Mouse (Mus musculus): ENCODE data around the gene Tmcc3. TPM values are rescaled to one million over a fixed set of nuclear protein-coding genes. Genes with fewer than 3 reads are reported as not detected.

Tmcc3 gene
- polyA plus RNA-seq, 1 experiment = 20.7 TPM

DNA sequence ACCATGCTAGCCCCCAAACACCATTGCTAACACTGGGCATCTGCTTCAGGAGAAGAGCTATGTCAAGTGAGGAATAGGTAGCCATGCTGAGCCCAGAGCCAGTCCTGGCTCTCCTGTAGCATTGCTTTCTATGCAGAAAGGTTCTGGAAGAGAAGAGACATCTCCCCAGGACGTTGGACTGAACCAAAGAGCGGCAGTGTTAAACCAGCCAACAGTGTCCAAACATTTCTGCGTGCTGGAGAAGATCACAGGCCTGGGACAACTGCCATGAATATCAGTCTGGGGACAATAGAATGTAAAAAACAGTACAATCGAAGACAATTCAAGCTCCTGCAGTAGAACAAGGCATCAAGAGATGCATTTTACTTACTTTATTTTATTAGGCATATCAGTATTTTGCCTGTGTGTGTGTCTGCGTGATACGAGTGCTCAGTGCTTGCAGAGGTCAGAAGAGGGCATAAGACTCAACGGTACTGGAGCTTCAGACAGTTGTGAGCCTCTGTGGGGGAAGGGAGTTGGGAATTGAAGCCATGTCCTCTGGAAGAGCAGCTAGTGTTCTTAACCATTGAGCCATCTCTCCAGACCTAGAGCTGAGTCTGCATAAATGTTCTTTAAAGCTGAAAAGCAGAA lies 134.7 kb downstream of the Tmcc3 start:
- Histone ChIP-seq H3K27ac (replicated peaks; ENCODE audit: low read depth, low read length) (no peak overlapping the region), H3K4me1 (ENCODE audit: control insufficient read depth, insufficient read depth, insufficient read length, low read length) (0 out of 2 replicates have a peak, but pooled peaks cover 6% of the 10 kb centered on the region), H3K4me3 (ENCODE audit: insufficient read depth, low read depth, low read length) (no peak overlapping the region)

DNA sequence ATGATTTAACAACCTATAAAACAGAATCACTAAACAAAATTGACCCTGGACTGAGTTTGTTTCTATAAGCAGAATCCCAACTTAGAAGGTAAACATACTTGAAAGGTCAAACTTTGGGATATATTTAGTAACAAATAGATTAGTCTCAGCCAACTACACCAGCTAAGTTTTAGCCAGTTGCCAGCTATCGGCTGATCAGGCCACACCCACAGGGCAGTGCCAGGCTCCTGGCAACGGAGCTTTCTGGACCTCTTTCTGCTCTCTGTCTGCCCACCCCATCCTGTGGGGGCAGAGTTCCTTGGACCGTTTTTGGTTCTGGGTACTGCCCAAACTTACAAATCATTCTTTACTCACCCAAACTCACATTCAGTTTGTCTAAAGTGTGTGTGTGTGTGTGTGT lies 137.9 kb downstream of the Tmcc3 start:
- Histone ChIP-seq H3K4me3 (ENCODE audit: insufficient read depth, low read depth, low read length) (no peak overlapping the region), H3K4me1 (ENCODE audit: control insufficient read depth, insufficient read depth, insufficient read length, low read length) (0 out of 2 replicates have a peak, but pooled peaks cover 4% of the 10 kb centered on the region), H3K27ac (replicated peaks; ENCODE audit: low read depth, low read length) (no peak overlapping the region)

DNA sequence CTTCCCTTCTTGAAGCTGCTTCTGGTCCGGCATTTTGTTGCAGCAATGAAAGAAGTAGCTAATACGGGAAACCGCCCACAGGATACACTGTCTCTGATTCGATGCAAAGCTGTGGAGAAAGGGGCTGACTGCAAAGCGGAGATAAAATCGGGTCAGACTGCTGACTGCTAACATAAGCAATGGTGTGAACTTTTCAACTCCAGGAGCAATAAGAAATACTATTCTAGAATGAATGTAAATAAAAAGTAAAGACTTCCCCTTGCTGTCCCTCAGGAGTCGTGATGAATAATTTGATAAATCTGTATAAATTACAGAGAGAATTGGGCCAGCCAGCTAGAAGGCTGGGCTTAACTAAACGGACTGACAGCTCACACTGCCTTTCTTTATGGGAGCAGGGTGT lies 139.0 kb downstream of the Tmcc3 start:
- 0 out of 2 replicates have a peak, but pooled peaks cover 4% of the 10 kb centered on the region for H3K4me1 ChIP-seq (ENCODE audit: control insufficient read depth, insufficient read depth, insufficient read length, low read length)

DNA sequence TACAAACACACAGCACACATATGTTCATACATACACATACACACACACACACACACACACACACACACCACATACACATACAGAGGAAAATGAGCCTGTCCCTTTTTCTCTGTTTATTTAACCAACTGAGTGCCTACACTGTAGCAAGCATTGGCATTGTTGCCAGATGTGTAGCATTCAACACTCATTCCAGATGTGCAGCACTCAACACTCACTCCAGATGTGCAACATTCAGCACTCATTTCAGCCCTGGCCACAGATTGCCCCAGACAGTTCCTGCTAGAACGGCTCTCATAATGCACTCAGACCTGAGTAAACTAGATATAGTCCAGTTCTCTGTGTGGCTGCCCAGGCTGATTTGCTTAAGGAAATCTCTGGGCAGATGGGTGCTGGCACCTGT lies 145.7 kb downstream of the Tmcc3 start:
- no peak overlapping the region for H3K27ac ChIP-seq (replicated peaks; ENCODE audit: low read depth, low read length)
- H3K4me1 ChIP-seq (ENCODE audit: control insufficient read depth, insufficient read depth, insufficient read length, low read length) = peaks cover 6% of the 10 kb centered on the region; the same call in 1 of the 2 replicates
- H3K4me3 ChIP-seq (ENCODE audit: insufficient read depth, low read depth, low read length) = no peak overlapping the region

More for the DNA sequence above, 139.0 kb downstream of the Tmcc3 start:
- no peak overlapping the region for H3K4me3 ChIP-seq (ENCODE audit: insufficient read depth, low read depth, low read length)
- H3K27ac ChIP-seq (replicated peaks; ENCODE audit: low read depth, low read length) = no peak overlapping the region

DNA sequence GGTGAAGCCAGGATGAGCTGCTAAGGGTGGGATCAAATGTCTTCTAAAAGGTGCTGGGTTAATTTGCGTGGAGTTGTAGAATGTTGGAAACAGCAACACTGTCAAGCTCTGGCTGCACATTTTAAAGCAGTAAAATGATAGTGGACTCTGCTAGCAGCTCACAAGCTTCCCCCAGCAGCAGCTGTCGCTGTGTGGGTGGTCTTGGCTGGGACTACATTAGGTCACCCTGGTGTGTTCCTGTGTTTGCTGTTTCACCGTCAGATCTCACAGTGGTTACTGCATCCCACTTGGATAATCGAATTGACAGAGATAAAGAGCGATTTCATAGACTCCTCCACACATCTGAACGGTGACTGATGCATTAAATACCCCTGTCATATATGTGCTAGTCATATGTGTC lies 146.9 kb downstream of the Tmcc3 start:
- Histone ChIP-seq H3K4me3 (ENCODE audit: insufficient read depth, low read depth, low read length) (no peak overlapping the region), H3K27ac (replicated peaks; ENCODE audit: low read depth, low read length) (no peak overlapping the region), H3K4me1 (ENCODE audit: control insufficient read depth, insufficient read depth, insufficient read length, low read length) (peaks cover 15% of the 10 kb centered on the region; the same call in 1 of the 2 replicates)

DNA sequence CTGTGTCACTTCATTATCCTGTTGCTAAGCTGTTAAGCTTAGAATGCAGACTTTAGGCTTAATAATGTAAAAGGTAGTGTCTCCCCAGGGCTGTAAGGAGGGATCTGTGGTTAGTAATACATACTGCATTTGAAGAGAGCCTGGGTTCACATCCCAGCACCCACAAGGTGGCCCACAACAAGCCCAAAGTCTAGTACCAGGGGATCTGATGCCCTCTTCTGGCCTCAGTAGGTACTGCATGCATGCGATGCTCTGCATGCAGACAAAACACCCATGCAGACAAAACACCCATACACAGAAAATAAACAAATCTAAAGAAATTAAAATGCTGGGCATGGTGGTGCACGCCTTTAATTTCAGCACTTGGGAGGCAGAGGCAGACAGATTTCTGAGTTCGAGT lies 149.6 kb downstream of the Tmcc3 start:
- Histone ChIP-seq H3K27ac (replicated peaks; ENCODE audit: low read depth, low read length) (no peak overlapping the region), H3K4me3 (ENCODE audit: insufficient read depth, low read depth, low read length) (no peak overlapping the region)

DNA sequence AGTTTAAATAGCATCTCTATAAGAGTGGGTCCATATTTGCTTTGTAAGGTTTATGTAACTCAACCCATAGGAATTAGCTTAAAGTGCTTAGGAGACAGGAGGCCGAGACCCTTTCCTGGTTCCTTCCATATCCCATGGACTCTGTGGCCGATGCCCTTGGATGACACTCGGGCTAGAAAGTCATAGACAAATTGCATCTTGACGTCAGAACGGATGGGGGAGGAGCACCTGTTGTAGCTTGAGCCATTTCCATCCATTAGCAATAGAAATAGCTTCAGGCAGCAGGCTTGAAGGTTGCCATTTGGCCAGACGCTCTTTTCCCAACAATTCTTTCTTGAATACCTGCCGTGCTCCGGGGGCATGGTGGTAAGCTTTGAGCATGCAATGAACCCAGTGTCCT lies 150.1 kb downstream of the Tmcc3 start:
- H3K27ac ChIP-seq (replicated peaks; ENCODE audit: low read depth, low read length) = peak overlapping the region; percentile 99
- peaks cover 20% of the 10 kb centered on the region for H3K4me1 ChIP-seq (ENCODE audit: control insufficient read depth, insufficient read depth, insufficient read length, low read length)
- H3K4me3 ChIP-seq (ENCODE audit: insufficient read depth, low read depth, low read length) = no peak overlapping the region

More for the DNA sequence above, 149.6 kb downstream of the Tmcc3 start:
- peaks cover 20% of the 10 kb centered on the region for H3K4me1 ChIP-seq (ENCODE audit: control insufficient read depth, insufficient read depth, insufficient read length, low read length)

DNA sequence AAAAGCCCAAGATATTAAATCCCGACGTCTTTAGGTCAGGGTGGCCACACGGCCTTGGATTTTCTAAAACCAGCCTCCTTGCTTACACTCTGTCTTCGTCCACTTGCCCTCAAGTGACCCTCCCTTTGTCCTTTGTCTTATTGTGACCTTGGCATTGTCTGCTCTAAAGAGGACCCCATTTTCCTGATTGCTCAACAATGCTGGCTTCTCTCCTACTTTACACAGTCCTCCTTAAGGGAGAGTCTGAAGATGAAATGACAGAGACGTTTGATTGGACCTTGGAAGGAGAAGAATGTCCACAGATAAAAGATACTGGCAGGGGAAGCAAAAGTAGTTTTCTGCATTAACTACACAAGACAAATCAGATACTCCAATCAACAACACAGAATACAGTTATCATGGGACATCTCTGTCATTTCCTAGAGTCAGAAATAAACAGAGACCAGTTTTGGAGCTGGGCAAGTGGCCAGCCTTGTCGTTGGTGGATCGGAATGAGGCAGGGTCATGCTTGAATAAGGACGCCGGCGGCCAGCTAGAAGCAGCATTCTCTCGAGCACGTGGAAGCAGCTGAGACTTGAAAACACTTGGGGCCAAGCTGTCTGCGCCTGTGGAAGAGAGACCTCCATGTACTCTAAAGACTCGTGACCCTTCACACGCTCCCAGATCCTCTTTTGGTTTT lies 150.8 kb downstream of the Tmcc3 start:
- peak overlapping the region; percentile 99 for H3K27ac ChIP-seq (replicated peaks; ENCODE audit: low read depth, low read length)
- peaks cover 20% of the 10 kb centered on the region for H3K4me1 ChIP-seq (ENCODE audit: control insufficient read depth, insufficient read depth, insufficient read length, low read length)

DNA sequence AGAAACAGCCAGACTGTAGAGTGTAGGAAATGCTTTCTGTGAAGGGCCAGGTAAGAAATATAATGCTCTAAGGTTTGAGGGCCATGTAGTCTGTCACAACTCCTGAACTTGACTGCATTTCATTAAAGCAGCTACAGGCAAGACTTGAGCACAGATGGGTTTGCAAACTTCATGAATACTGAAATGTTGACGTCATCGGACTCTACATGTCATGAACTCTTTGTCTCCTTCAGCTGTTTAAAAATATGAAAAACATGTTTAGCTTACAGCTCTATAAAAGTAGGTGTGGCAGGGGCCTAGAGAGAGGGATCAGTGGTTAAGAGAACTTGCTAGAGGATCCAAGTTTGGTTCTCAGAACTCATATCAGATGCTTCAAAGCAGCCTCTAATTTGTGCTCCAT lies 151.7 kb downstream of the Tmcc3 start:
- H3K4me3 ChIP-seq (ENCODE audit: insufficient read depth, low read depth, low read length) = no peak overlapping the region
- peak overlapping the region; percentile 99 for H3K27ac ChIP-seq (replicated peaks; ENCODE audit: low read depth, low read length)

More for the DNA sequence above, 150.8 kb downstream of the Tmcc3 start:
- H3K4me3 ChIP-seq (ENCODE audit: insufficient read depth, low read depth, low read length) = no peak overlapping the region

DNA sequence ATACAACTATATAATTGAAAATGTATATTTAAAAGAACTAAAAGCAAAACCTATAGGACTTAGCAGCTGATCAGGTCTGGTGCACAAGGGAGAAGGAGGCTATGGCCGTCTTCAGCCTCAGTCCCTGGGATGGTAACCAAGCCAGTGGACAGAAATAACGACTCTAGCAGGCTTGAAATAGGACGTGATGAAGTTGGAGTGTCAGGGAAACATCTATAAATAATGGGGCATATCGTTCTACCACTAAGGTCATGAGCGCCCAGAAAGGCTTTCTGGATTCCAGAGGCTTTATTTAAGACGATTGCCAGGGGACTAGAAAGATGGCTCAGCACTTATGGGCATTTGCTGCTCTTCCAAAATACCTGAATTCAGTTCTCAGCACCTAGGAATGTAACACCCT lies 153.9 kb downstream of the Tmcc3 start:
- Histone ChIP-seq H3K27ac (replicated peaks; ENCODE audit: low read depth, low read length) (no peak overlapping the region), H3K4me1 (ENCODE audit: control insufficient read depth, insufficient read depth, insufficient read length, low read length) (peaks cover 20% of the 10 kb centered on the region), H3K4me3 (ENCODE audit: insufficient read depth, low read depth, low read length) (no peak overlapping the region)

More for the DNA sequence above, 151.7 kb downstream of the Tmcc3 start:
- peaks cover 20% of the 10 kb centered on the region for H3K4me1 ChIP-seq (ENCODE audit: control insufficient read depth, insufficient read depth, insufficient read length, low read length)

DNA sequence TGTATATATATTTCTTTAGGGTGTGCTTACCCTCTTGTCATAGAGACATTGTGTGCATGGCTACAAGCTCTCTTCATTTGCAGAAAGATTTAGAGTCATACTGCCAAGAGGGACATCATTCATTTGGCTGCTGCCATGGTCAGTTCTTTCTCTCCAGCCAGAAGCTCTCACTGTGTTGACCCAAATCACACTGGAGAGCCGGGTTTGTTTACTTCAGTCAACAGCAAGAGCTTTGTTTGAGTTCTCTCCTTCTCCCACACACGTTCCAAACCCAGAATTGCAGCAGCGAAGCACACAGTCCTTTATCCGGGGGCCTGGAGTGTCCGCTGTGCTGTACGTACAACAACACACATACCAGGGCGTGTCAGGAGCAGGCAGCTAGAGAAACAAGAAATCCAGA lies 154.6 kb downstream of the Tmcc3 start:
- no peak overlapping the region for H3K4me3 ChIP-seq (ENCODE audit: insufficient read depth, low read depth, low read length)
- peaks cover 25% of the 10 kb centered on the region for H3K4me1 ChIP-seq (ENCODE audit: control insufficient read depth, insufficient read depth, insufficient read length, low read length)
- H3K27ac ChIP-seq (replicated peaks; ENCODE audit: low read depth, low read length) = no peak overlapping the region

DNA sequence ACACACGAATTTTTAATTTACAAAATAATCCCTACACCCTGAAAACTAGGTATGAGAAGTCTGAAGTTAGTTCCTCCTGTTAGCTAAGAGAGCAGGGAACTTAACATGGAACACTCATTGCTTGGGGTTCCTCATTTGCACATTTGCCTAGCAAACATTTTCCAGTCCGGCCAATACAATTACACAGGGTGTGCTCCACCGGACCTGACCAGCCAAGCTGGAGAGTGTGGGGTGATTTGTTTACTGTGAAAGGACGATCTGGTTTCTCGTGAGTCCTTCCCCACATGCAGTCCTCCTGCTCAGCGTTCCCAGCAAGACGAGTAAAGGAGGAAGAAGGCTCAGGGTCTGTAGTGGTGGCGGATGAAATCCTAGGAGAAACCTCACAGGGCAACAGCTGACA lies 159.7 kb downstream of the Tmcc3 start:
- Histone ChIP-seq H3K27ac (replicated peaks; ENCODE audit: low read depth, low read length) (peak overlapping the region; percentile 54), H3K4me1 (ENCODE audit: control insufficient read depth, insufficient read depth, insufficient read length, low read length) (peaks cover 8% of the 10 kb centered on the region; the same call in 1 of the 2 replicates), H3K4me3 (ENCODE audit: insufficient read depth, low read depth, low read length) (no peak overlapping the region)

DNA sequence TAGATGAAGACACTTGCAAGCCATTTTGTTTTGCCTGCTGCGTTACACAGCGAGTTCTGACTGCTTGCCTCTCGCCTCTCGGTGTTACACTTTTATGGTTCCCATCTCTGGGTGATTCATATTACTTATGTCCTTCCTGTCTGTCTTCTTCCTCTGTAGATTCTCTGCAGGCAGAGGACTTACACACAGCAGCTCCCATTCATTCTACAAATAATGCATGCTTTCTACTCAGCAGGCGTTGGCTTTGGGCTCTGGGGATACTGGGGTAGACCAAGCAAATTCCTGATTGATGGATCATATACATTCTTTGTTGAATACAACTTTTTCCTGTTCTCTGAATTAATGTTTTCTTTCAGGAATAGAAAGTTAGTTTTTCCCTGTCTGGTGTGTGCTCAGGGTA lies 161.8 kb downstream of the Tmcc3 start:
- H3K4me1 ChIP-seq (ENCODE audit: control insufficient read depth, insufficient read depth, insufficient read length, low read length) = peaks cover 8% of the 10 kb centered on the region; the same call in 1 of the 2 replicates
- H3K4me3 ChIP-seq (ENCODE audit: insufficient read depth, low read depth, low read length) = no peak overlapping the region
- H3K27ac ChIP-seq (replicated peaks; ENCODE audit: low read depth, low read length) = no peak overlapping the region

DNA sequence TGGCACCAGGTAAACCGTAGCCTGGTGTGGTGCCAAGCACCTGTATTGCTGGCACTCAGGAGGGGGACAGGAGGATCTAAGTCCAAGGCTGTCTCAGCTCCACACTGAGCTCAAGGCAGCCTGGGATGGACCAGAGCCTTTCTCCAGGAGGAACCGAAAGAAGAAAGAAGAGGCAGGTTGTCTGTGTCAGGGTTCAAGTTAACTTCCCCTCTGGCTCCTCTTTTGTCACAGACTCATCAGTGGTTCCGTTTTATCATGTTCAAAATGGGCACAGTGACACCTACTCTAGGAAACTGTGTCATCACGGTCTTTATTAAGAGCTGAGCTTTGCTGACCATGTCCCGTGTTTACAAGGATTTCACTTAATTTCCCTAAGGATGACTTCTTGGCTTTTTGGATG lies 162.4 kb downstream of the Tmcc3 start:
- H3K4me1 ChIP-seq (ENCODE audit: control insufficient read depth, insufficient read depth, insufficient read length, low read length) = peaks cover 12% of the 10 kb centered on the region; the same call in 1 of the 2 replicates
- no peak overlapping the region for H3K27ac ChIP-seq (replicated peaks; ENCODE audit: low read depth, low read length)
- no peak overlapping the region for H3K4me3 ChIP-seq (ENCODE audit: insufficient read depth, low read depth, low read length)

DNA sequence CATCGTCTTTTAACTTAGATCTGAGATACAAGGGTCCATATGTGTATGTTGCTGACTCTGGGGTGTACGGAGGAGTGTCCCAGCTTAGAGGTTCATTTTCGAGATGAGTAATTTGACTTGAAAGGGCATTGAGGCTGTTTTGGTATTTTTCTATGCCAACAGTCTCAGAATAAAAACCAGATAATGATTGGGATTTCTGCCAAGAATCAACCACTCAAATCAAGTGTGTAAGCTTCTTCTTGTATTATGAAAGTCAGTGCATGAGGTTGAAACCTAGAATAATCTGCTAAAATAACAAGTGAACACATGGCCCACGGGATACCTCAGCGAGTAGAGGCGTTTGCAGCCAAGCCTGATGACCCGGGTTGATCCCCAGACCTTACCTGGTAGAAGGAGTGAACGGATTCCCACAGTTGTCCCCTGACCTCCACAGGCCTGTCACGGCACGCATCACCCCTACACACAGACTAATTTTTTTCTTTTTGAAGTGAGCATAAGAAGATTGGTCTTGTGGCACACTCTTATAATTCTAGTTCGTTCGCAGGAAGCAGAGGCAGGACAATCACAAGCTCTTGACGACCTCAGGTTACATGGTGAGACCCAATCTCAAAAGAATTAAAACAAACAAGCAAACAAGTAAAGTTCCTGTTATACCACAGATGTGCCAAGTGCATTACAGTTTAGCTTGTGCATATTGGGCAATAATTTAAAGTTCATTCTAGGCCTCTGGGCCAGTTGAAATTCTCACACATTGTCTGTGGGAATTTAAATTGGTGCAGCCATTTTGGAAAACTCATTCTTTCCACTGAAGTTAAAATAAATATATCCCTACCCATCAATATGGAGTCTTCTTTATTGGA lies 165.8 kb downstream of the Tmcc3 start:
- Histone ChIP-seq H3K4me3 (ENCODE audit: insufficient read depth, low read depth, low read length) (no peak overlapping the region), H3K4me1 (ENCODE audit: control insufficient read depth, insufficient read depth, insufficient read length, low read length) (peaks cover 7% of the 10 kb centered on the region; the same call in 1 of the 2 replicates), H3K27ac (replicated peaks; ENCODE audit: low read depth, low read length) (no peak overlapping the region)
